Mouse (Mus musculus) urinary bladder, adult 2 months (tissue): ENCODE measurements around the gene Tlk1. TPM values are rescaled to one million over a fixed set of nuclear protein-coding genes. Genes with fewer than 3 reads are reported as not detected.

Experiments
- DNase-seq: peaks from one replicate; pipeline ENCODE4 v3.0.0; 2022; ENCODE audit warnings: low spot score
- polyA plus RNA-seq: library from polyadenylated mRNA; depleted of rRNA; stranded (reverse); fragments of >200 nt; gene quantifications from 2 replicates; pipeline ENCODE4 v1.2.3, GENCODE M21; 2012; rRNA removed

The Tlk1 gene
- polyA plus RNA-seq, 1 experiment: 17.7 TPM

DNA sequence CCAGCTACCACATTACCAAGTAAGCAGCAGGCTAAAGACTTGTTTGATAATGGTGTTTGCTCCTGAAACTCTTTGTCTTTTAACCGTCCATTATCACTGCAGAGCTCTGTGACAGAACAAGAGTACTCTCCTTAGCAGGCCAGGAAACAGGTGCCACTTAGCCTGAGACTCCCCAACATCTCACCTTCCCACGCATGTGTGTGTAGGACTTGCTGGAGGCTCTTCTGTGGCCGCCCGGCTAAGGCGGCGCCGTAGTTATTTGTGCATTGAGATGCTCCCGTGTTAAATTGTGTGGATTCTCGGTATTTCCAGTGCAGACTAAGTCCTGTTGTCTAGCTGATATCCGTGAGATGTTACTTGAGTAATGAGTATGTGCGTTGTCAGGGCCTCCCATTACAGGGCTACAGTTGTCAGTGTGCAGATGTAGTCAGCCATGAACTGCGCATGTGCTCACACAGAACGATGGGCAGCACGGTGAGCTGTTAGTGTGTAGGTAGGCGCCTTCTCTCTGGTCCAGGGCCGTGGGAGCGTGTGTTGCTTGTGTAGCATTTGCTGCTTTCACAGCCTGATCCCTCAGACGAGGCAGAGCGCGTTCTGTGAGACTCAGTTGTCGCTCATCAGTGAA lies 137.0 kb downstream of the Tlk1 start:
- DNase-seq: no peak

DNA sequence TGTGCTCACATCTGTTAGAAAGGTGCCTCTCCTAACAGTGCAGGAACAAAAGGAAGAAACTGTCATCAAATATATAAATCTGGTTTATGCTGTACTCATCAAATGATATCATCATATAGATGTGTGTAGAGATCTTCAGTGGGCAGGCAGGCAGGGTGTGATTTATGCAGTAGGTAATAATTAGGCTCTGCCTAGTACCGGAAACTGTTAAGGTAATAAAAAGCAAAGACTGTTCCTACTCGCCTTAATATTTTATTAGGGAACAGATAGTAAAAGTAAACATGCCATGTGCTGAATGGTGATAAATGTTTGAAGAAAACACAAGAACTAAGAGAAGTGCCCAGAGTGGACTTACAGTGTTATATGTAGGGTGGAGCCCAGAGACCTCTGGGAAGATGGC lies 143.2 kb downstream of the Tlk1 start:
- DNase-seq: no peak

DNA sequence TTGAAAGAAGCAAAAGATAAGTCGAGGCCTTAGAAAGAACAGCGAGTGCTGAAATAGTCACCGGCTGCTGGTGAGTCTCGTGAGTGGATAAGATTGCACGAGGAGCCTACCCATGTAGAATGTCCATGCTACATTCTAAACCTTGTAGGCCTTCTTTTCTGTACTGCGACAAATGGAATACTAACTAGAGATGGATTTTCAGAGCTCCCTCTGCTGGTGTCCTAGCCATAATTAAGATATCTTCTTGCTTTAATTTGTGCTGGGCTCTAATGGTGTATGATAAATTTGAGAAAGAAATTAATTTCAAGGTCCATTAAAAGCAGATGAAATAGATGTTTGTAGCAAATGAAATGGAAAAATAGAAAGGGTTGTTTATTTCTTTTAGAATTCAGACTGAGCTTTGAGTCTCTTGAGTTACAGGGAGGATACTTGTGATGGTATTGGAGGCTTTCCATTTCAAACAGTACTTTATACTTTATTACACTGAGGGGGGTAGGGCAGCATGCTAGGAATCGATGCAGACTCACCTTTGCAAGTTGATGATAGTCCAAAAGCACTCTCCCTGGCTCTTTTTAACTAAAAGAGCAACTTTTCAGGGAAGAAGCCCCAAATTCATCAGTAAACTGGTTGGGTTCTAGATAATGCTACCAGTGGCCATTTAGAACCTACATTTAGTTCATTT lies 151.9 kb downstream of the Tlk1 start:
- no peak for DNase-seq

DNA sequence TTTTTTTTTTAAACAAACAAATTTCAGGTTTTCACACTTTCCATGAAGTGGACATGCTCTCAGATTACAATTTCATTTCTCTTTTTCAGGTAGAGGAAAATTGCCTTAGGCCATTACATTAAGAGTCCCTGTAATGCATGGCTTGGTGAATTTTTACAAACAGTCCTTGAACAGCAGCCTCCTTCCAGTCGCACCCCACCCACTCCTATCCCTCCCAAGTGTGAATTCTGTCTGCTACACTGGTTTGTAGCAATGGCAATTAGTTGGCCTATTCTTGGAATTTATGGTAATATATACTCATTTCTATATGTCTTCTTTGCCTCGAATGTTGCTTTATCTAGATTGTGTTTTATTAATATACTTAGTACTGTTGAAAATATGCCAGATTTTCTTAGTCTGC lies 153.1 kb downstream of the Tlk1 start:
- no peak for DNase-seq

DNA sequence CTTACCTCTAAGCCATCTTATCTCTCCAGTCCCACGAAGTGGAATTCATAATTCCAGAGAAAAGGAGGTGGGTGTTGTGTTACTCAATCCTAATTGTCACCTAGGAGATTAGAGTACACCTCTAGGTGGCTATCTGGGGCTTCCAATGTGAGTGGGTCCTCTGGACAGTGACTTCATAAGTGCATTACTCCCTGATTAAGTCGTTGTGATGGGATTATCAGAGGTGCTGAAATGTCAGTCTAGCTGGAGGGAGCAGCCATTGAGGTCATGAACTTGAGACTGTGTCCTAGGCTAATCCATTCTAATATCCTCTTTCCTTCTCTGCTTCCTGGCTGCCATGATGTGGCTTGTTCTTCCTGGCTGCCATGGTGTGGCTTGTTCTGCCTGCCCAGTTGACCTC lies 155.6 kb downstream of the Tlk1 start:
- no peak for DNase-seq

DNA sequence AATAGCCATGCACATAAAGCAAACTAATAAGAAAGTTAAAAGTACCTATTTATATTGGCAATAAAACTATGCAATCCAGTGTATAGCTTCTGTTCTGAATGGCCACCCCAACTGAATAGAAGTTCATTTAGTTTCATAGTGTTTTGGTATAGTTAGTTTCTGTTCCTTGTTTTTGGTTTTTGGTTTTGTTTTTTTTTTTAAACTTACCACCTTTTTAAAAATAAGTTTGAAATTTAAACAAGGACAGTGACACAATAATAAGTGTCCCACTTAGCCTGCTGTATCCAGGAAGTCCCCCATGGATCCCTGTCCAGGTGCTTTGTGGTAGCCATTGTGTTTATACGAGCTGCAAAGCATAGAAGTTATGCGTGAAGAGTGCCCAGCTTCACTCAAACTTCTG lies 156.3 kb downstream of the Tlk1 start:
- no peak for DNase-seq

DNA sequence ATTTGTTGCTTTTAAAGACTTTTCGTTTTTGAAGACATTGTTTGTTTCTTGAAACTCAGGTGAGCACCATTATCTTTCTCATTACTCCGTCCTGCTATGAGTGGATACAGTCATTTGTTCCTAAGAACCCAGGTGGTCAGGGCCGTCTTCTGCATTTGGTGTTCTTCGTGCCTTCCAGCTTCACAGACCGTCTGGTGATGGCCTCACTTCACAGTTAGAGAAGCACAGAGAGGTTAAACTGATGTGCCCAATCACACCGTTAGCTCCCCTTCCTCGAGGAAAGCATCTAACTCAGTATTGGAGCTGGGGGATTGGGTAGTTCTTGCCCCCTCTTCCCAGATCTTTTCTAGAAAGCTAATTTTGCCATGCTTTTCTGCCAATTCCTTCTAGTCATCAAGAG lies 158.5 kb downstream of the Tlk1 start:
- DNase-seq: no peak

DNA sequence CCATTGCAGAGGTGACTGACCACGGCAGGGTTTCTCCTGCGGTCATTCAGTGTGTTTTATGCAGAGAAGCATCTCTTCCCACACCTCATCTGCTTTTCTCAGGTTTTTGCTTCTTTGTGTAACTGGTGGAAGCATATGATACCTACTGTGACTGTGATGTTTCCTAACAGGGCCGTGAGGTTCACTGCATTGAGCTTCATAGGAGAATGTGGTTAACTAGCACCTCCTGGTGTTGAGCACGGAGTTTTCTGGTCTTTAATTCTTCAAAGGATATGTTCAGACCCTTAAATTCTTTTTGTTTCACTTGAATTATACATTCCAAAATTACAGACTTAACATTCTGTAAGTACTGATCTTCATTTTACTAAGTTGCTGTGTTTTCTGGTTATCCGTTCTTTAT lies 161.8 kb downstream of the Tlk1 start:
- no peak for DNase-seq

Other genes with a start within 250 kb of the Tlk1 start
- gene Gorasp2, start 164.2 kb downstream of the Tlk1 start, polyA plus RNA-seq: 87.2 and 87.6 TPM in 2 replicates
- 0.28 and 0.61 TPM in 2 replicates for gene Gm26558, start 163.6 kb downstream of the Tlk1 start, polyA plus RNA-seq
- gene Dcaf17, start 229.6 kb upstream of the Tlk1 start, polyA plus RNA-seq: 5.9 and 7.9 TPM in 2 replicates
- 8.5 and 10.2 TPM in 2 replicates for gene Mettl8, start 229.9 kb upstream of the Tlk1 start, polyA plus RNA-seq